Mouse (Mus musculus): ENCODE measurements at regions not wholly inside any gene's neighbourhood (a gene's known extent, or its start where the extent isn't known, plus 50 kb on each side); places are given as distances from the start of the nearest gene placed in this dataset.

- TF ChIP-seq GATA4 (IDR thresholded peaks at IDR 0.05; ENCODE audit: insufficient replicate concordance, low read length), result no peak
These were observed 1284.6 kb upstream of the Cited2 start for GRCm38 (mm10) chr10:16438414-16438813.

- no peak for TF ChIP-seq GATA4 (IDR thresholded peaks at IDR 0.05; ENCODE audit: insufficient replicate concordance, low read length)
These were observed 1281.9 kb upstream of the Cited2 start for GRCm38 (mm10) chr10:16440932-16441640.

GRCm38 (mm10) chr10:16441661-16442072, 1281.4 kb upstream of the Cited2 start:
- TF ChIP-seq GATA4 (IDR thresholded peaks at IDR 0.05; ENCODE audit: insufficient replicate concordance, low read length), result no peak

GRCm38 (mm10) chr10:16443901-16444300, 1279.1 kb upstream of the Cited2 start:
- TF ChIP-seq GATA4 (IDR thresholded peaks at IDR 0.05; ENCODE audit: insufficient replicate concordance, low read length), result no peak

- no peak for TF ChIP-seq GATA4 (IDR thresholded peaks at IDR 0.05; ENCODE audit: insufficient replicate concordance, low read length)
These were observed 1255.1 kb upstream of the Cited2 start for GRCm38 (mm10) chr10:16467935-16468334.

- no peak for TF ChIP-seq GATA4 (IDR thresholded peaks at IDR 0.05; ENCODE audit: insufficient replicate concordance, low read length)
These were observed 1253.3 kb upstream of the Cited2 start for GRCm38 (mm10) chr10:16469711-16470110.

GRCm38 (mm10) chr10:16473952-16474521, 1249.0 kb upstream of the Cited2 start:
- TF ChIP-seq GATA4 (IDR thresholded peaks at IDR 0.05; ENCODE audit: insufficient replicate concordance, low read length), result no peak

GRCm38 (mm10) chr10:16498580-16498979, 1224.4 kb upstream of the Cited2 start:
- no peak for TF ChIP-seq GATA4 (IDR thresholded peaks at IDR 0.05; ENCODE audit: insufficient replicate concordance, low read length)

GRCm38 (mm10) chr10:16507681-16508080, 1215.3 kb upstream of the Cited2 start:
- no peak for TF ChIP-seq GATA4 (IDR thresholded peaks at IDR 0.05; ENCODE audit: insufficient replicate concordance, low read length)

- no peak for TF ChIP-seq GATA4 (IDR thresholded peaks at IDR 0.05; ENCODE audit: insufficient replicate concordance, low read length)
These were observed 1214.9 kb upstream of the Cited2 start for GRCm38 (mm10) chr10:16508161-16508560.

- no peak for TF ChIP-seq GATA4 (IDR thresholded peaks at IDR 0.05; ENCODE audit: insufficient replicate concordance, low read length)
These were observed 1208.4 kb upstream of the Cited2 start for GRCm38 (mm10) chr10:16514656-16515055.

- TF ChIP-seq GATA4 (IDR thresholded peaks at IDR 0.05; ENCODE audit: insufficient replicate concordance, low read length), result no peak
These were observed 1201.1 kb upstream of the Cited2 start for GRCm38 (mm10) chr10:16521895-16522294.

GRCm38 (mm10) chr10:16524101-16524500, 1198.9 kb upstream of the Cited2 start:
- TF ChIP-seq GATA4 (IDR thresholded peaks at IDR 0.05; ENCODE audit: insufficient replicate concordance, low read length), result no peak

- TF ChIP-seq GATA4 (IDR thresholded peaks at IDR 0.05; ENCODE audit: insufficient replicate concordance, low read length), result no peak
These were observed 1195.3 kb upstream of the Cited2 start for GRCm38 (mm10) chr10:16527693-16528092.

- no peak for TF ChIP-seq GATA4 (IDR thresholded peaks at IDR 0.05; ENCODE audit: insufficient replicate concordance, low read length)
These were observed 1185.4 kb upstream of the Cited2 start for GRCm38 (mm10) chr10:16537660-16538059.

- TF ChIP-seq GATA4 (IDR thresholded peaks at IDR 0.05; ENCODE audit: insufficient replicate concordance, low read length), result no peak
These were observed 1184.6 kb upstream of the Cited2 start for GRCm38 (mm10) chr10:16538379-16538778.

- no peak for TF ChIP-seq GATA4 (IDR thresholded peaks at IDR 0.05; ENCODE audit: insufficient replicate concordance, low read length)
These were observed 1177.6 kb upstream of the Cited2 start for GRCm38 (mm10) chr10:16545445-16545844.

Measured in liver, adult (tissue).